Mouse (Mus musculus): ENCODE measurements around the gene Depdc1b.

Depdc1b gene

DNA sequence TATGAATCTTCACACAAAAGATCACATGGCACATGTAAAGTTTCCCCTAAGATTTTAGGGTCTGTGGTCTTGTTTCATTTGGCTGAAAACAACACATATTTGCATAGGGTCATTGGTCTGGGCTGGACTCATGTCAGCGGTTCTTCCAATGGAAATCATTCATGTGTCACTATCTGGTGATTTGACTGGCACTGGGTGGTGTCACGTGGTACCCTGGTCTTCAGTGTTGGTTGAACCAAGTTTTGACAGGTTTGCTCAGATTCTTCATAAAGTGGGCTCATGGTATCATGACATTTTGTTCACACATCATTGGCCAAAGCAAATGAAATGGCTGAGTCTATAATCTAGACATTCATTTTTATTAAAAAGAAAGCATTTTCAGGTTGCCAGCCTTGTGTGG, 1.3 kb downstream of the Depdc1b start:
- DNase-seq (ENCODE audit: low spot score) = no peak

DNA sequence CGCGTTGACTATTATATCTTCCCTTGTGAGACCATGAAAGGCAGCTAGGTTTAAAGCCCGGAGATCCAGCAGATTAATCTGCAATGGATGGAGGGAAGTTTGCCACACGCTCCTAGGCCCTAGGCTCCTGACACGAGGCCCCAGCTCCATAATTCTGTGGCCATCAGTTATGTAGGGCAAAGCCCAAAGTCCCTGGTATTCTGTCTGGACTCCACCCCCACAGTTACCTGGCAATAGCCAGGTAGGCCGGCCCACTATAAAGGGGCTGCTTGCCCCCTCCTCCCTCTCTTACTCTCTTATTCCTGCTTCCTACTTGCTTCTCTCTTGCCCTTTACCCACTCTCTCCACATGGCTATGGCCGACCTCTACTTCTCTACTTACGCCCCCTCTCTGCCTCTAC, 2.9 kb downstream of the Depdc1b start:
- no peak for DNase-seq (ENCODE audit: low spot score)

GRCm38 (mm10) chr13:108320216-108320615, 4.1 kb downstream of the Depdc1b start:
- no peak for DNase-seq (ENCODE audit: low spot score)

- no peak for DNase-seq (ENCODE audit: low spot score)
Observed at GRCm38 (mm10) chr13:108322466-108322865, 6.3 kb downstream of the Depdc1b start.

- DNase-seq (ENCODE audit: low spot score) = no peak
Observed at GRCm38 (mm10) chr13:108323317-108323716, 7.2 kb downstream of the Depdc1b start.

GRCm38 (mm10) chr13:108323866-108324829, 8.0 kb downstream of the Depdc1b start:
- no peak for DNase-seq (ENCODE audit: low spot score)

- no peak for DNase-seq (ENCODE audit: low spot score)
Observed at GRCm38 (mm10) chr13:108325871-108326270, 9.7 kb downstream of the Depdc1b start.

- no peak for DNase-seq (ENCODE audit: low spot score)
Observed at GRCm38 (mm10) chr13:108326351-108326750, 10.2 kb downstream of the Depdc1b start.

- DNase-seq (ENCODE audit: low spot score) = no peak
Observed at GRCm38 (mm10) chr13:108327047-108327446, 10.9 kb downstream of the Depdc1b start.

- DNase-seq (ENCODE audit: low spot score) = no peak
Observed at GRCm38 (mm10) chr13:108328406-108329180, 12.5 kb downstream of the Depdc1b start.

DNA sequence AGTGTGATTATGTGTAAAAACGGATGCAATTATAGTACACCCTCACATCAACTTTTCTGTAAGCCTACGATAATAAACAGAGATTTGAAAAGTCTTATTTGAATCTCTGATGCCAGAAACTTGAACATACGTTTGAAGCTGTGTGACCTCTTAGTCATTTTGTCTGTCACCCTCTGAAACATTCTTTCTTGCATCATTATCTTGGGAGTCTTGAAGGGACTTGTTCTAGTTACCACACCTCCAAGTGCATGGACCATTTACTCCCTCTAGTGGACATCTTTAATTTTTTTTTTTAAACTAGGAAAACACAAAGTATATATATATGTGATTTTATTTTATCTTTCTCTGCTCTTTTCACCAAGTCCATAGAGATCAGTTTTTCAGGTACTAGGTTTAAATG, 13.6 kb downstream of the Depdc1b start:
- DNase-seq (ENCODE audit: low spot score) = peak; percentile 12

DNA sequence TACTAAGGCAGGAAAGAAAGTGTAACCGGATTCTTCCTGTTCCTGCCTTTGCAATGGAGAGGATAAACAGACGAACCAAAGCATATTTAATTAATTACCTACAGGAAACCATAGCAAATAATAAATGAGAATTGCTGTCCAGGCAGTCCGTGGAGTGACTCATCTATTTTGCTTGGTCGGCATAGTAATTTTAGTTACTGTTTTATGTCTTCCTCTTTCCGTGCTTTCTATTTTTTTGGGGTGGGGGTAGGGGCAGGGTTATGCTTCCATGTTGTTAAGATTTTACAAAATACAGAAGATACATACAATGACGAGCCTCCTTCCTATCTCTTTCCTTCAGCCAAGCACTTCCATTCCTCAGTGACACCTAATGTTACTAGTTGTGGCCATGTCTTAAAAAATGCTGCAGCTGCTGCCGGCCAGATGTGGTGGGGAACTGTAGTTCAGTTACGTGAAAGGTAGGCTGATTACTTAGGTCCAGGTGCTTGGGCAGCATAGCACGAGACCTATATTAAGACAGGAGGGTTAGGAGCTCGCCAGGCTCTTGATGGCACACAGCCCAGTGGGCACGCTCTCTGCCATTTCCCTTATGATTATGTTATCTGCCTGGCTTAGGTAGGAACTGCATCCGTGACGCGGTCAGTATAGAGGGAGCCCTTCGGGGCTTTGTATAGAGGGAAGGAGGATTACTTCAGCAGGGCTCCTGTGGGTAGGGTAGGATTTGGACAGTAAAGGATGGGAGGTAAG, 19.3 kb downstream of the Depdc1b start:
- DNase-seq (ENCODE audit: low spot score) = no peak

- DNase-seq (ENCODE audit: low spot score) = no peak
Observed at GRCm38 (mm10) chr13:108336192-108336591, 20.1 kb downstream of the Depdc1b start.

GRCm38 (mm10) chr13:108337340-108337739, 21.2 kb downstream of the Depdc1b start:
- DNase-seq (ENCODE audit: low spot score) = no peak

- DNase-seq (ENCODE audit: low spot score) = no peak
Observed at GRCm38 (mm10) chr13:108338076-108338836, 22.1 kb downstream of the Depdc1b start.

DNA sequence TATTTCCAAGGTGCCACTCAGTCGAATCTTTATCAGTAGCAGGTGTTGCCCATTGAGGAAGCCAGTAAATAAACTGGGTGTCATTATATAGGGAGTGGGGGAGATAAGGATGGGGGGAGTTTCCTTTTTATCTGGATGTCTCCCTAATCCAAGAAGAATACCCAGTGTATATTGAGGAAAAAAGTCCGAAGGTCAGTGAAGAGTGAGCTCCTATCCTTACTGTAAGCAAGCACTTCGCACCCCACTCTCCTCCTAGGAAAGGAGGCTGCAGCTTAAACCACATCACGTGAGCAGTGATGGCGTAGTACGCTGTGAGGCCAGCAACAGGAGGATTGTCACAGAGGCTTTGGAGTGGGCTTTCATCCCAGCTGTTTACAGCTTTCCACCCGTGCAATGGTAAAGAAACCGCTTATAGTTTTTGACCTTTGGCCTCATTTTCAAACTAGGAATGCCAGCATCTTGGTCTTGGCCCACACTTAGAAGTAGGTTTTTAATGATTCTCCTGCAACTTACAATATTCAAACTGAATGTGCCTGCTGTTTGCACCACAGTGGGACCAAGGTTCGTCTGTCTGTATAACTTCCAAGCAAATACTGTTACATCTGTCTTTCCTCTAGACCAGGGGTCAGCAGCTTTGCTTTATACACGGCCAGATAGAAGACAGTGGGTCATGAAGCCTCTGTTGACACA, 23.9 kb downstream of the Depdc1b start:
- DNase-seq (ENCODE audit: low spot score) = no peak

GRCm38 (mm10) chr13:108341585-108341984, 25.5 kb downstream of the Depdc1b start:
- DNase-seq (ENCODE audit: low spot score) = no peak

DNA sequence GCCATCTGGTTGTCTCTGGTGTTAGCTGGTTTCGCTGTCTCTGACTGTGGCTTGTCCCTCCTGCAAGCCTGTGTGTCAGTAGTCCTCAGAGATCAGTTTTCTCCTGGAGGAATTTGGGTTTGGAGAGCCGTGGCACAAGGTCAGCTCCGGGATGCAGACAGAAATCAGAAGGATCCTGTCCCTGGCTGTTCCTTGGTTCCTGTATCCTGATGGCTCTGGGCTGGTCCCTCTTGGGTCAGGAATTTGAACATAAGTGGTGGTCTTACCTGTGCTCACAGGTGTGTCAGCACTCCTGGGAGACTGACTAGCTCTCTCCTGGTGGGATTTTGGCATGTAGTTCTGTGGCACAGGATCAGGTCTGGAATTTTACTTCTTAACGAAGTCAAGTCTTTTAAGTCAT, 29.6 kb downstream of the Depdc1b start:
- DNase-seq (ENCODE audit: low spot score) = no peak

DNA sequence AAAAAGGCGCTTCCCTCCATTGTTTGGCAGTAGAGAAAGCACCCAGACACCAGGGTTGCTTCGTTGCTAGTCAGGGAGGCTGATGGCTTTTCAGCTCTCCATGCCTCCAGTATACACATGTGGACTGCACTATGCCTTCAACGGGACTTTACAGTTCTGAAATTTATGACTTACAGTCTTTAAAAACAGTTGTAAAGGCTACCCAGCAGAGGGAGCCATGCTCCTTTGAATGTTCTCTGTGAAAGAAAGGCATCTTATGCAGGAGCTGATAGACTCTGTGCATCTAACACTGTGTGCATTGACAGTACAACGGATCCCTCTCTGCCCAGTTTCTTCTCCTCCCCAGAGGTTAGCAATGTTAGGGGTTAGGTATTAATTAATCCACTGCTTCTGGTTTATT, 30.9 kb downstream of the Depdc1b start:
- DNase-seq (ENCODE audit: low spot score) = peak; percentile 29

DNA sequence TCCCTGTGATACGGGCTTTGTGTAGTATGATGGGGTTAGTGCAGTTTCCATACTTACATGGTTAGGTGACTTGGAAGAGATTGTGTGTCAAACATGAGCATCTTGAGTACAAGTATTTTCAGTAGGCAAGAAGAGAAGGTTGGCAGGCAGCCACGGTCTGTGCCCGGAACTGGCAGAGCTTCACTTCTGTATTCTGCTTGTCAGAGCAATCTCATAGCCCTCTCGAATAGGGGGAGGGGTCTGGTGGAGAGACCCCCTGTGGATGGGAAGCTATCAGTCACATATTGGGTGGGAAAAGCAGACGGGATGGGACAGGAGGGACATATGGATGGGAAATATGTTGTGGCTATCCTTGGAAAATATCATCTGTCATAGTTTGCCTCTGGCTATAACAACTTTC, 33.5 kb downstream of the Depdc1b start:
- DNase-seq (ENCODE audit: low spot score) = no peak

DNA sequence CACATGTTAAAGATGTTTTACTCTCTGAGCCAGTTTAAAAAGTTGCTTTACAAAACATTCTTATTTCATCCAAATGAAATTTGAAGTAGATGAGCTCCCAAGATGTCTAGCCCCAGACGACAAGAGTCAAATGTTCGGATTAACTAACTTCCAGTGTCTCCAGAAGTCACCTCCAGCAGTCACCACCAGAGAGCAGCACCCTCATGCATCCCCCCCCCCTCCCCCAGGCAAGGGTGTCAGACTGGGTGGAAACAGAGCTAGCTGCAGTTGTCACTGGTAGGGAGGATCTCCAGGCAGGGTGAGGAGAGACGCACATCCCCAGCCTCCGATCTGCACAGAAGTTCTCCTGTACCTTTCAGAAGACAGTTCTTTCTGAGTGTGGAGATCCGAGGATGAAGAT, 37.6 kb downstream of the Depdc1b start:
- no peak for DNase-seq (ENCODE audit: low spot score)
